Mouse (Mus musculus) layer of hippocampus, adult 11-12 months (tissue): Measurements from ENCODE around the gene Copg2.

Source experiments
- DNase-seq: peaks from one replicate; pipeline ENCODE4 v3.0.0; 2022; ENCODE audit warnings: low spot score

Copg2 gene

GRCm38 (mm10) chr6:30734465-30734864 lies 162.1 kb downstream of the Copg2 start:
- no peak for DNase-seq

GRCm38 (mm10) chr6:30732571-30733130 lies 163.9 kb downstream of the Copg2 start:
- DNase-seq = no peak

- DNase-seq = no peak
These were observed 166.2 kb downstream of the Copg2 start for GRCm38 (mm10) chr6:30730301-30730971.

- DNase-seq = no peak
These were observed 173.3 kb downstream of the Copg2 start, which contains the start of gene Mest for GRCm38 (mm10) chr6:30723331-30723730. Gene Mest (plus strand): TSS chr6:30723547.

GRCm38 (mm10) chr6:30722385-30723164 lies 174.0 kb downstream of the Copg2 start:
- no peak for DNase-seq

GRCm38 (mm10) chr6:30716796-30717195 lies 179.8 kb downstream of the Copg2 start:
- no peak for DNase-seq

- no peak for DNase-seq
These were observed 181.6 kb downstream of the Copg2 start for GRCm38 (mm10) chr6:30714891-30715471.

GRCm38 (mm10) chr6:30713896-30714295 lies 182.7 kb downstream of the Copg2 start:
- no peak for DNase-seq

- no peak for DNase-seq
These were observed 183.1 kb downstream of the Copg2 start for GRCm38 (mm10) chr6:30713455-30713854.

- no peak for DNase-seq
These were observed 184.1 kb downstream of the Copg2 start for GRCm38 (mm10) chr6:30712484-30712883.

- DNase-seq = no peak
These were observed 185.2 kb downstream of the Copg2 start for GRCm38 (mm10) chr6:30711365-30711763.

GRCm38 (mm10) chr6:30710371-30711364 lies 185.9 kb downstream of the Copg2 start:
- DNase-seq = no peak

GRCm38 (mm10) chr6:30709115-30709514 lies 187.5 kb downstream of the Copg2 start:
- no peak for DNase-seq

- DNase-seq = no peak
These were observed 192.5 kb downstream of the Copg2 start for GRCm38 (mm10) chr6:30703977-30704602.

- DNase-seq = no peak
These were observed 193.1 kb downstream of the Copg2 start for GRCm38 (mm10) chr6:30703476-30703875.

GRCm38 (mm10) chr6:30702881-30703280 lies 193.7 kb downstream of the Copg2 start:
- DNase-seq = no peak

- no peak for DNase-seq
These were observed 196.4 kb downstream of the Copg2 start for GRCm38 (mm10) chr6:30700182-30700581.

GRCm38 (mm10) chr6:30698036-30698435 lies 198.6 kb downstream of the Copg2 start:
- DNase-seq = no peak
